Mouse (Mus musculus) cerebellum, postnatal 14 days (tissue): Measurements from ENCODE around the gene Slc46a3.

ENCODE experiments used
- DNase-seq, 2 experiments: peaks; one replicate each; pipeline ENCODE4 v3.0.0; 2021; ENCODE audit warnings: mixed read lengths in 2 of 2

Gene Slc46a3

GRCm38 (mm10) chr5:147834841-147835500 is 59.6 kb downstream of the Slc46a3 start:
- no peak for DNase-seq

- DNase-seq: no peak
Measured at GRCm38 (mm10) chr5:147832842-147833241, 61.8 kb downstream of the Slc46a3 start.

GRCm38 (mm10) chr5:147828846-147829245 is 65.8 kb downstream of the Slc46a3 start:
- DNase-seq: no peak
